Mouse (Mus musculus) liver, embryonic 14.5 days (tissue): ENCODE measurements around the gene Wdfy4. TPM values are rescaled to one million over a fixed set of nuclear protein-coding genes. Genes with fewer than 3 reads are reported as not detected.
A peak's percentile ranks its signal among the peaks of the same experiment; 100 is the strongest.

ENCODE experiments used
- ATAC-seq: fragments of 200-750 bp; cut with Nextera tagmentation; 2 replicates; pipeline ENCODE4 v1.8.0; 2017; ENCODE audit warnings: moderate number of reproducible peaks, mild to moderate bottlenecking, moderate library complexity; ENCODE audit not compliant: insufficient read depth
- DNase-seq, 3 experiments: peaks; one replicate each; pipeline ENCODE4 v3.0.0-alpha.2; 2012 to 2013; ENCODE audit warnings: low read depth in 3 of 3, low spot score in 3 of 3
- H3K27ac ChIP-seq: fragments of 300-500 bp; sonication (generic); 2 replicates; pipeline ENCODE4 v1.5.1; 2014; ENCODE audit warnings: moderate library complexity, mild to moderate bottlenecking, control low read depth, inconsistent platforms
- H3K27me3 ChIP-seq: fragments of 300-500 bp; sonication (generic); 2 replicates; pipeline ENCODE4 v1.6.1; 2014; ENCODE audit warnings: mild to moderate bottlenecking, low read length, moderate library complexity; ENCODE audit not compliant: control insufficient read depth, insufficient read depth
- H3K36me3 ChIP-seq: fragments of 300-500 bp; sonication (generic); replicated peaks from 2 replicates; pipeline ENCODE4 v1.6.1; 2014; ENCODE audit warnings: low read depth; ENCODE audit not compliant: control insufficient read depth, insufficient read depth
- H3K4me1 ChIP-seq, 2 experiments: fragments of 200-500 bp in 1 of 2; fragments of 300-500 bp in 1 of 2; sonication (generic) in 1 of 2; replicated peaks; 2 replicates each; pipeline ENCODE4 v1.6.1; 2012 to 2014; ENCODE audit warnings: antibody characterized with exemption in 1 of 2, inconsistent platforms in 1 of 2, low read length in 1 of 2; ENCODE audit not compliant: control insufficient read depth in 2 of 2, insufficient read depth in 2 of 2
- H3K4me2 ChIP-seq: fragments of 300-500 bp; sonication (generic); 2 replicates; pipeline ENCODE4 v1.6.1; 2014; ENCODE audit warnings: low read depth, mild to moderate bottlenecking, control low read depth, moderate library complexity
- H3K4me3 ChIP-seq, 2 experiments: fragments of 200-500 bp in 1 of 2; fragments of 300-500 bp in 1 of 2; sonication (generic) in 1 of 2; 2 replicates each; pipeline ENCODE4 v1.5.1; 2012 to 2014; ENCODE audit warnings: low read depth in 2 of 2, low read length in 2 of 2, mild to moderate bottlenecking in 2 of 2, control low read depth in 1 of 2, inconsistent platforms in 1 of 2, moderate library complexity in 1 of 2; ENCODE audit not compliant: insufficient read depth in 1 of 2
- H3K9ac ChIP-seq: fragments of 300-500 bp; sonication (generic); replicated peaks from 2 replicates; pipeline ENCODE4 v1.6.1; 2014; ENCODE audit warnings: mild to moderate bottlenecking, control low read depth, moderate library complexity
- H3K9me3 ChIP-seq: fragments of 300-500 bp; sonication (generic); 2 replicates; pipeline ENCODE4 v1.6.1; 2016; ENCODE audit warnings: low read length, mixed read lengths; ENCODE audit not compliant: control insufficient read depth
- CTCF ChIP-seq: IDR thresholded peaks from 2 replicates; pipeline ENCODE4 v1.5.1; 2016; ENCODE audit warnings: antibody characterized with exemption, low read depth, control low read depth
- EP300 ChIP-seq: IDR thresholded peaks from 2 replicates; pipeline ENCODE4 v1.6.1; 2016; ENCODE audit warnings: antibody characterized with exemption, low read depth
- WGBS: fragments of 180-500 bp; shearing (Covaris S2); extraction: QIAGEN DNeasy Blood & Tissue Kit; methylation state at CpG from one replicate; pipeline ENCODE4 v1.1.7; 2014; ENCODE audit not compliant: insufficient replicate concordance; 5-methylcytosine and 5-hydroxymethylcytosine counted together
- polyA plus RNA-seq, 2 experiments: library from polyadenylated mRNA; depleted of rRNA in 1 of 2; stranded (reverse) in 1 of 2; unstranded in 1 of 2; fragments of >200 nt; fragmentation: Nextera tagmentation in 1 of 2; extraction: Ambion mirVana in 1 of 2; gene quantifications; 2 replicates each; pipeline versions ENCODE4 v1.2.1 to v1.2.3; 2012 to 2014

Wdfy4 gene
- 1.2 and 2.6 TPM in 2 replicates for polyA plus RNA-seq (2012; rRNA removed)
- polyA plus RNA-seq (2014; fragmentation: Nextera tagmentation; extraction: Ambion mirVana): 1.2 TPM in 2 replicates

DNA sequence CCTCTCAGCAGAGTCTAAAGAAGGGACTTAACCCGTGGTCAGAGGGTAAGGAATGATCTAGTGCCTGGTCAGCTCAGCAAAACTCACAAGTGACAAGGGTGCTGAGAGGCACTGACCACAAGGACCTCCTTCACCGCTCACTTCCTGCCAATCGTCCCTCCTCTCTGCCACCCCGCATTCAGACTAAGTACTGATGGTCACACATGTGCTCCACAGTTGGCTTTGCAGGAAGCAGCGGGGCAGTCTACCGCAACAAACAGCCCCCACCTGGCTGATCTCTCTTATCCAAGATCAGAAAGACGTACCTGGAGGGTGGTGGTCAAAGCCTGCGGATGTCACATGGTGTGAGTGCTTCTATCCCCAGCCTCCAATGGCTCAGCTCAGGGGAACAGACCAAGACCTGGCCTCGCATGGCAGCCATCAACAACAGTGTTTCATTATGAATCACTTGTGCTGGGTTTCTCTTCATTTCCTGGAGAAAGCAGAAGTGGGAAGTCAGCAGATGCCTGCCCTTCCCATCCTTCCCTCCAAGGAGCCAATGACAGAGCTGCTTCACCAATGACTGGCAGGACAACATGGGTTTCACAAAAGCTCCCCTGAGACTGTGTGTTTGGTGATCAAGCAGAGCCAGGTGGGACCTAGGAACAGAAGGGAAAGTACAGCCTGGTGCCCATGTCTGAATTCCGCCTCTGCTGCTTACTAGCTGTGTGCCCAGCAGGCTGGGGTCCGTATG, at the start of gene Wdfy4:
Wdfy4 (minus strand) TSS at position 441 of the 733 bp plus-strand sequence.
- Histone ChIP-seq H3K9ac (no peak within 1 kb of the TSS), H3K4me3 (peak within 1 kb of the TSS; percentile 17 to 54; a peak in 3 of 4 replicates), H3K9me3 (no peaks in the 10 kb centered on the region), H3K4me2 (peak within 1 kb of the TSS; percentile 9; the same call in 1 of the 2 replicates), H3K27ac (no peak within 1 kb of the TSS), H3K4me1 (no peaks in the 10 kb centered on the region), H3K36me3 (no peaks in the 10 kb centered on the region), H3K27me3 (no peaks in the 10 kb centered on the region)
- no peak for ATAC-seq
- no peak for TF ChIP-seq CTCF
- no peak for TF ChIP-seq EP300
- WGBS: 25% methylated on average over 11 of the region's 11 CpGs
- peak; percentile 20 to 27 (median 20) for DNase-seq

DNA sequence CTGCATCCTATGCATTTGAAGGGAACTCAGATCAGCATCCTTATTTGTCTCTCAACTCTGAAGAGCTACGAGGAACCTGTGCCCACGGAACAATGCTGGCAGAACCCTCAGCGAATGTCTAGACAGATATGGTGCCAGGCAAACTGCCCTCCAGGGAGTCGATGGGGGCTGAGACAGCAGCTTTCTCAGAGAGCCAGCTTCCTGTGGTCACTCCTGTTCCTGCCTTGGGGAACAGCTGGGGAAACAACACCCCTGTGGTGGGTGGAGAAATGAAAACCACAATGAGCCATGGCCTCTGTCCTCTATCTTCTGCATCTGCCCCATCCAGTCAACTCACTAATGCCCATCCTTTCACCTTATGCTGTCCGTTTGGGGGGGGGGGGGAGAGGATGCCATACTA, 46.7 kb upstream of the Wdfy4 start:
- H3K9ac ChIP-seq: no peak overlapping the region
- no peaks in the 10 kb centered on the region for H3K9me3 ChIP-seq
- ATAC-seq: no peak
- no peak overlapping the region for H3K27ac ChIP-seq
- no peaks in the 10 kb centered on the region for H3K27me3 ChIP-seq
- H3K36me3 ChIP-seq: no peaks in the 10 kb centered on the region
- TF ChIP-seq CTCF: no peak
- no peak for TF ChIP-seq EP300
- DNase-seq: no peak
- no peaks in the 10 kb centered on the region for H3K4me1 ChIP-seq
- no peak overlapping the region for H3K4me2 ChIP-seq
- H3K4me3 ChIP-seq: no peak overlapping the region
- 6% methylated on average over 5 of the region's 5 CpGs for WGBS

- H3K4me2 ChIP-seq: no peak overlapping the region
- no peak overlapping the region for H3K9ac ChIP-seq
- 33% methylated on average over 3 of the region's 3 CpGs for WGBS
- DNase-seq (no peak), ATAC-seq (no peak)
- no peaks in the 10 kb centered on the region for H3K4me1 ChIP-seq
- TF ChIP-seq EP300 (no peak), CTCF (no peak)
- no peaks in the 10 kb centered on the region for H3K9me3 ChIP-seq
- H3K36me3 ChIP-seq: no peaks in the 10 kb centered on the region
- no peak overlapping the region for H3K27ac ChIP-seq
- no peak overlapping the region for H3K4me3 ChIP-seq
- H3K27me3 ChIP-seq: no peaks in the 10 kb centered on the region
Measured at GRCm38 (mm10) chr14:33231311-33231710, 46.0 kb upstream of the Wdfy4 start.

- DNase-seq (no peak), ATAC-seq (no peak)
- Histone ChIP-seq H3K4me2 (no peak overlapping the region), H3K9ac (no peak overlapping the region), H3K27me3 (no peaks in the 10 kb centered on the region), H3K4me1 (no peaks in the 10 kb centered on the region), H3K27ac (no peak overlapping the region), H3K9me3 (no peaks in the 10 kb centered on the region), H3K36me3 (no peaks in the 10 kb centered on the region), H3K4me3 (no peak overlapping the region)
- TF ChIP-seq EP300 (no peak), CTCF (no peak)
- 53% methylated on average over 4 of the region's 4 CpGs for WGBS
Measured at GRCm38 (mm10) chr14:33230672-33231071, 45.4 kb upstream of the Wdfy4 start.

GRCm38 (mm10) chr14:33225235-33225634, 39.9 kb upstream of the Wdfy4 start:
- Histone ChIP-seq H3K36me3 (no peaks in the 10 kb centered on the region), H3K9me3 (no peaks in the 10 kb centered on the region), H3K27me3 (no peaks in the 10 kb centered on the region), H3K4me2 (no peak overlapping the region), H3K9ac (no peak overlapping the region), H3K4me3 (no peak overlapping the region), H3K27ac (no peak overlapping the region), H3K4me1 (no peaks in the 10 kb centered on the region)
- DNase-seq: no peak
- TF ChIP-seq EP300: no peak
- TF ChIP-seq CTCF: no peak
- no peak for ATAC-seq
- WGBS: 75% methylated on average over 4 of the region's 4 CpGs
